Mouse (Mus musculus) Patski (cell line): Measurements from ENCODE around the gene Olfr1034. TPM values are rescaled to one million over a fixed set of nuclear protein-coding genes. Genes with fewer than 3 reads are reported as not detected.
"Not testable (repeated sequence)": the region's sequence is repeated elsewhere in the genome, so short reads cannot be mapped to it uniquely, and the experiment has no call there.

ENCODE experiments used
- ATAC-seq: fragments of 100-300 bp; one replicate; pipeline ENCODE4 v1.8.0; 2021
- CTCF ChIA-PET: fragments of 350-600 bp; sonication (Branson Sonifier 250); formaldehyde crosslinking; loops from one replicate; lab custom pipeline; 2022; ENCODE audit warnings: inconsistent platforms; lab: Charles Lee
- POLR2A ChIA-PET: fragments of 350-600 bp; sonication (Branson Sonifier 250); formaldehyde crosslinking; loops from one replicate; lab custom pipeline; 2022; ENCODE audit warnings: antibody characterized with exemption, inconsistent platforms; lab: Charles Lee
- DNase-seq: peaks from one replicate; pipeline ENCODE4 v3.0.0-alpha.2; 2011; ENCODE audit warnings: low read depth, low spot score
- H3K27me3 ChIP-seq: fragments of 371-371 bp; one replicate; pipeline ENCODE4 v1.5.1; 2021
- CTCF ChIP-seq: fragments of 100-300 bp; IDR thresholded peaks from one replicate; pipeline ENCODE4 v1.5.1; 2021
- in situ Hi-C: fragments of 300-500 bp; cut with MboI; formaldehyde crosslinking; loops from 3 replicates; pipeline ENCODE4 v1.11.1; 2018; ENCODE audit warnings: low pct_unique_long_range_greater_than_20kb, mixed read lengths
- polyA plus RNA-seq: library from polyadenylated mRNA; unstranded; gene quantifications from one replicate; pipeline ENCODE4 v1.2.3, GENCODE M21; 2021

Gene Olfr1034
- polyA plus RNA-seq = not detected

DNA sequence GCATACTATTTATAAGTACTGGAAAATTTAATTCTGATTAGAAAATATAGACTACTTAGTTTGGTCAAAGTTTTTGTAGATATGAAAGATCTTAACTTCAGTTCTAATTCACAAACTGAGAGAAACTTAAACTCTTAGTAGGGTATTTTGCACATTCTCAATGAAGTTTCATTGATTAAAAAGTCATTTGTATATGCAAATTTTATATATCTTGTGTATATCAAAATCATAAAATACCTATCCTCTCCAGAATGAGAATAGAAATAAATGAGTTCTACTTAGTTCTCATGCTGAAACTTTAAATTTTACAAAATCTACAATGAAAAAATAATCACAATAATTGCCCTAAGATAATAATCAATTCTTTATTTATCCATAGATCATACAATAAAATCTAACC lies at the start of gene Olfr1034:
Olfr1034 (plus strand) TSS at position 301 of the 400 bp plus-strand sequence.
- in situ Hi-C loops = no loop called here
- POLR2A ChIA-PET = no interaction called here

DNA sequence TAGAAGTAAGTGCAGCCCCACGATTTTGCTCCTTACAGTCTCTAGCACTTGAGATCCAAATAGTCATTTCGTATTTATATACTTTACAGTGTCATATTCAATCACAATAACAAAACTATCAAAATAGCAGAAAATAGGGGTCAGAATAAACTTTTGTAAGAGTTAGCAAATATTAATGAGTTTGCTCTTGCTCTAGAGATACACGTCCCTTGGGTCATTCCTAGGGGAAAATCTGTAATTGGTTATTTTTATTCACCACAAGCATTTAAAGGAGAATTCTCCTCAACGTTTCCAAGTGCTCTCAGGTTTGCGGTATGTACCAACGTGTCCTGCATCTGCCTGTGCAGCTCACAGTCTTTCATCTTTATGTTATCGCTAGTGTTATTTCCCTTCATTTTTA lies 40.4 kb upstream of the Olfr1034 start, which contains the start of gene Olfr1032:
Olfr1032 (plus strand) TSS at position 301 of the 400 bp plus-strand sequence.
- ATAC-seq (no peak), DNase-seq (no peak)
- ChIA-PET POLR2A (no interaction called here), CTCF (no interaction called here)
- TF ChIP-seq CTCF = no peak
- in situ Hi-C loops = no loop called here
- no peaks in the 10 kb centered on the region for H3K27me3 ChIP-seq

More for the DNA sequence above, at the start of gene Olfr1034:
- no peaks in the 10 kb centered on the region for H3K27me3 ChIP-seq
- no peak for TF ChIP-seq CTCF
- no peak for DNase-seq
- CTCF ChIA-PET = no interaction called here
- no peak for ATAC-seq

DNA sequence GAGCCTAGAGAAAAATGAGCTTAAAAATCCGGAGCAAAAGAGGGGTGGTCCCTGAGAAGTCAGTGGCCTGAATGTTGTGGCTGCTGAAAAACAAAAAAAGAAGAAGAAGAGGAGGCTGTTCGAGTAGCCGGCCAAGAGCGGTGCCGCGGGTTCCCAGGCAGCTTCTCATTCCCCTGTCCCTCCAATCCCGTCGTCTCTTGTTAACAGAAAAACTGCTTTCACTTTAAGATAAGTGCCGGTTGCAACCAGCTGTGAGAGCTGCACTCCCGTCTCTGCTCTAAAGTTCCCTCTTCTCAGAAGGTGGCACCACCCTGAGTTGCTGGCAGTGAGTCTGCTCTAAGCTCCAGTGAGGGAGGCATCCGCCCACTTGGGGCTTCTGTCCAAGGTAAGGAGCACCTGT lies 25.3 kb upstream of the Olfr1034 start, which contains the start of gene Olfr1033:
Olfr1033 (plus strand) TSS at position 228 of the 400 bp plus-strand sequence.
- H3K27me3 ChIP-seq, DNase-seq, in situ Hi-C loops, CTCF ChIA-PET, POLR2A ChIA-PET, ATAC-seq: not testable (repeated sequence)

DNA sequence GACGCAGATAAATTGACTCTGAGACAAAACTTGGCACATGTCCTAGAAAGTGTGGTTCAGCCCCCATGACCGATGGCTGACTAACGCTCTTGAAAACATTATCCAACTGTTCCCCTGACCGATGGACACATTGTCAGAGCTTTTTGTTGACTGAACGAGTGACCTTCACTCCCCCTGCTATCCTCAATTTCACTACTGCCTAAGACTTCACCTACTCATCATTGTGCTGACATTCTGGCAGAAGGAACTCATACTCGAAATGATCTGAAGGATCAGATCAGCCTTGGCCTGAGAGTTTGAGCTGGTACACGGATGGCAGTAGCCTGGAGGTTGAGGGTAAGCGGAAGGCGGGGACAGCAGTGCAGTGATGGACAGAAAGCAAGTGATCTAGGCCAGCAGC lies 24.1 kb upstream of the Olfr1034 start:
- in situ Hi-C loops, ATAC-seq, POLR2A ChIA-PET, CTCF ChIA-PET, H3K27me3 ChIP-seq, DNase-seq: not testable (repeated sequence)

DNA sequence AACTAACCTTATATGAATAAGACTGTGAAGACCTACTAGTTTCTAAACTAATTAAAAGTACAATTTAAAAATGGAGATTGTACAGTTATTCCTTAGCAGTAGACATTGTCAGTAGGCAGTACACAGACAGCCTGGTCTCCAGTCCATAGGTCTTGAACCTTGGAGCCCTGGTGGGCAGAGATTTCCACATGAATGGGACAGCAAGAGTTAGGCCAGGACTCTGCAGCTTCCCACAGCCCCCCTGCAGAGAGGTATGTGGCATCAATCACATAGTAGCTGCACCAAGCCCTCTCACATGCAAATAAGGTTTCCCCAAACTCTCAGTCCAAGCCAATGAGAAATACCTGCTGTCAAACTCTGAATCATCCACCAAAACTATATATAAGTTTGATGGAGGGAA lies 5.1 kb downstream of the Olfr1034 start:
- ATAC-seq, in situ Hi-C loops, H3K27me3 ChIP-seq, CTCF ChIA-PET, DNase-seq, POLR2A ChIA-PET: not testable (repeated sequence)

DNA sequence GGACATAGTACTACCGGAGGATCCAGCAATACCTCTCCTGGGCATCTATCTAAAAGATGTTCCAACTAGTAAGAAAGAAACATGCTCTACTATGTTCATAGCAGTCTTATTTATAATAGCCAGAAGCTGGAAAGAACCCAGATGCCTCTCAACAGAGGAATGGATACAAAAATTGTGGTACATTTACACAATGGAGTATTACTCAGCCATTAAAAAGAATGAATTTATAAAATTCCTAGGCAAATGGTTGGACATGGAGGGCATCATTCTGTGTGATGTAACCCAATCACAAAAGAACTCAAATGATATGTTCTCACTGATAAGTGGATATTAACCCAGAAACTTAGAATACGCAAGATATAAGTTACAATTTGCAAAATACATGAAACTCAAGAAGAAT lies 18.1 kb downstream of the Olfr1034 start:
- ATAC-seq, DNase-seq, CTCF ChIA-PET, H3K27me3 ChIP-seq, in situ Hi-C loops, POLR2A ChIA-PET: not testable (repeated sequence)

DNA sequence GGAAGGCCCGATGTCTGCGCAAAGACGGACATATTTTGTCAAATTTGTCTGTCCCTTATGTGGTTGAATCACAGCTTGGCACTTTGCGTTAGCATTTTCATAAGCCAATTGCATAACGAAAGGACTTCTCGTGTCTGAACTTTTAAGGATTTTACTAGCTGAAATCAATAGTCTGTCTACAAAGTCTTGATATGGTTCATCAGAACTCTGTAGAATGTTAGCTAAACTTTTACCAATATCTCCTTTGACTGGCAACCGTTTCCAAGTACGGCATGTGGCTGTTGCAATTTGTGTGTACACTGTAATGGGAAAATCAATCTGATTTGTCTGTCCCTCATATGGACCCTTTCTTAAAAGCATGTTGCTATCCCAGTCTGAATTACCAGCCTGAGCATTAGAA lies 24.5 kb downstream of the Olfr1034 start:
- ATAC-seq (no peak), DNase-seq (no peak)
- ChIA-PET CTCF (no interaction called here), POLR2A (no interaction called here)
- H3K27me3 ChIP-seq = no peaks in the 10 kb centered on the region
- no peak for TF ChIP-seq CTCF
- in situ Hi-C loops = no loop called here

DNA sequence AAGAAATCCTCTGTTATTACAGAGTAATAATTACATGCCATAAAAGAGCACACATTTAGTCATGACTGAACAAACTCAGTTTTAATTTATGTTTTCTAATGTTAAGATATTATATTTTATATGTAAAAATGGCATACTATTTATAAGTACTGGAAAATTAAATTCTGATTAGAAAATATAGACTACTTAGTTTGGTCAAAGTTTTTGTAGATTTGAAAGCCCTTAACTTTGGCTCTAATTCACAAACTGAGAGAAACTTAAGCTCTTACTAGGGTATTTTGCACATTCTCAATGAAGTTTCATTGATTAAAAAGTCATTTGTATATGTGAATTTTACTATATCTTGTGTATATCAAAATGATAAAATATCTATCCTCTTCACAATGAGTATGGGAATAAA lies 28.0 kb downstream of the Olfr1034 start, which contains the start of gene Olfr1036:
Olfr1036 (plus strand) TSS at position 301 of the 400 bp plus-strand sequence.
- H3K27me3 ChIP-seq, DNase-seq, in situ Hi-C loops, ATAC-seq, CTCF ChIA-PET, POLR2A ChIA-PET: not testable (repeated sequence)

DNA sequence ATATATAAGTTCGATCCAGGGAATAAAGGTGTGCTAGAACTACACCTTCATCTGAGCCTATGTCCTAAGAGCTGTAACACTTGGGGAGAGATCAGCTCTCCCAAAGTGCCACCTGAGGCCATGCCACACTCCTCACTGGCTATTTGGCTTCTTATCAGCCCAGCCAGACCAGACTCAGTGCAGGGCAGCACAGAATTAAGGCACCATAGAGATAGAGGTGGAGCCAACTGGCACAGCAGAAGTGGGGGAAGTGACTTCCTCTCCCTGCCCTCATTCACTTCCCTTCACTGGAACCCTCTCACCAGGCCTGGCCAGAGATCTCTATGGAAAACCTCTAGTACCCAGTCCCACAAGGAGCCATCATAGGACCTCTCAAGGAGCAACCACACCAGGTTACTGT lies 34.8 kb downstream of the Olfr1034 start:
- H3K27me3 ChIP-seq, in situ Hi-C loops, ATAC-seq, CTCF ChIA-PET, DNase-seq, POLR2A ChIA-PET: not testable (repeated sequence)

DNA sequence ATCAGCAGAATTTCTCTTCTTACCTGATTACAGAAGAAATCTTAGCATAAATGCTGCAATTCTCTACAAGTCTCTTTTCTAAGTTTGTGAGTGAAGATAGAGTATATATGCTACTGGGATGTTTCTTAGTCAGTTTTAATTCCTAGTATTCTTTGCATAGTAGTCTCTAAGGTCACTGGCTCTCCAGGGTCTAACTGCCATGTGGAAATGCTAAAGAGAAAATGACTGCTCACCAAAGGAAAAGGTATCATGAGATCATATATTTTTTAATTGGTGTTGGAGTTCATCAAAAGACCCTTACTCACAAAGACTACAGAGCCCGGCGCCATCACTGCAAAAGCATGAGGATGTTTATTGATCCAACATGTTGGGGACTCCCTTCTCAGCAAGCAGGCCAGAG lies 41.6 kb downstream of the Olfr1034 start, which contains the start of gene Olfr1037:
Olfr1037 (minus strand) TSS at position 101 of the 400 bp plus-strand sequence.
- TF ChIP-seq CTCF = no peak
- ATAC-seq = no peak
- in situ Hi-C loops = no loop called here
- CTCF ChIA-PET = no interaction called here
- H3K27me3 ChIP-seq = no peaks in the 10 kb centered on the region
- POLR2A ChIA-PET = no interaction called here
- DNase-seq = no peak

Other genes with a start within 250 kb of the Olfr1034 start
- gene Olfr1016, start 243.3 kb upstream of the Olfr1034 start, polyA plus RNA-seq = not detected
- gene Olfr1018, start 227.4 kb upstream of the Olfr1034 start, polyA plus RNA-seq = not detected
- not detected for gene Olfr1019, start 200.4 kb upstream of the Olfr1034 start, polyA plus RNA-seq
- gene Olfr1020, start 198.8 kb upstream of the Olfr1034 start, polyA plus RNA-seq = not detected
- gene Olfr1022, start 177.3 kb upstream of the Olfr1034 start, polyA plus RNA-seq = not detected
- gene Olfr1023, start 160.2 kb upstream of the Olfr1034 start, polyA plus RNA-seq = not detected
- gene Olfr1024, start 140.8 kb upstream of the Olfr1034 start, polyA plus RNA-seq = not detected
- gene Olfr1025-ps1, start 130.7 kb upstream of the Olfr1034 start, polyA plus RNA-seq = not detected
- not detected for gene Olfr1026, start 124.3 kb upstream of the Olfr1034 start, polyA plus RNA-seq
- not detected for gene Olfr1028, start 95.4 kb upstream of the Olfr1034 start, polyA plus RNA-seq
- not detected for gene Olfr1029, start 72.0 kb upstream of the Olfr1034 start, polyA plus RNA-seq
- gene Olfr1030, start 66.6 kb upstream of the Olfr1034 start, polyA plus RNA-seq = not detected
- gene Olfr1031, start 55.6 kb upstream of the Olfr1034 start, polyA plus RNA-seq = not detected
- not detected for gene Olfr1032, start 40.3 kb upstream of the Olfr1034 start, polyA plus RNA-seq
- gene Olfr1033, start 25.2 kb upstream of the Olfr1034 start, polyA plus RNA-seq = not detected
- gene Olfr1036, start 28.1 kb downstream of the Olfr1034 start, polyA plus RNA-seq = not detected
- gene Olfr1037, start 41.5 kb downstream of the Olfr1034 start, polyA plus RNA-seq = not detected
- gene Olfr1039, start 90.1 kb downstream of the Olfr1034 start, polyA plus RNA-seq = not detected
- not detected for gene Olfr1040, start 100.9 kb downstream of the Olfr1034 start, polyA plus RNA-seq
- not detected for gene Olfr1042, start 116.0 kb downstream of the Olfr1034 start, polyA plus RNA-seq
- not detected for gene Olfr1043, start 121.7 kb downstream of the Olfr1034 start, polyA plus RNA-seq
- not detected for gene Olfr1044, start 132.0 kb downstream of the Olfr1034 start, polyA plus RNA-seq
- not detected for gene Olfr52, start 139.8 kb downstream of the Olfr1034 start, polyA plus RNA-seq
- gene Olfr1045, start 157.1 kb downstream of the Olfr1034 start, polyA plus RNA-seq = not detected
- not detected for gene Olfr1046, start 173.5 kb downstream of the Olfr1034 start, polyA plus RNA-seq
- not detected for gene Olfr1047, start 185.5 kb downstream of the Olfr1034 start, polyA plus RNA-seq
- not detected for gene Olfr1048, start 194.4 kb downstream of the Olfr1034 start, polyA plus RNA-seq
- gene Olfr1049, start 212.5 kb downstream of the Olfr1034 start, polyA plus RNA-seq = not detected
- not detected for gene Olfr1051, start 233.2 kb downstream of the Olfr1034 start, polyA plus RNA-seq
- not detected for gene Olfr1052, start 246.6 kb downstream of the Olfr1034 start, polyA plus RNA-seq